Mouse (Mus musculus): Measurements from ENCODE around the gene Galnt11. TPM values are rescaled to one million over a fixed set of nuclear protein-coding genes. Genes with fewer than 3 reads are reported as not detected.
A peak's percentile ranks its signal among the peaks of the same experiment; 100 is the strongest.

The Galnt11 gene
- polyA plus RNA-seq, 1 experiment = 44.2 TPM

GRCm38 (mm10) chr5:25261452-25261851 lies 39.7 kb downstream of the Galnt11 start:
- DNase-seq = no peak
- 89% methylated on average over 6 of the region's 6 CpGs for WGBS
- Histone ChIP-seq H3K27ac (ENCODE audit: insufficient read depth, low read length) (no peak overlapping the region), H3K27me3 (ENCODE audit: control insufficient read depth, insufficient read depth, low read length) (no peaks in the 10 kb centered on the region), H3K4me3 (replicated peaks; ENCODE audit: insufficient read depth, low read depth, low read length) (no peak overlapping the region), H3K4me1 (ENCODE audit: control insufficient read depth, insufficient read depth, low read length) (no peaks in the 10 kb centered on the region)
- TF ChIP-seq CTCF (IDR thresholded peaks at IDR 0.05; ENCODE audit: borderline replicate concordance, insufficient read depth, low read depth, low read length) (no peak), POLR2A (IDR thresholded peaks at IDR 0.05; ENCODE audit: borderline replicate concordance, insufficient read depth, low read length) (no peak)

GRCm38 (mm10) chr5:25262266-25262665 lies 40.6 kb downstream of the Galnt11 start:
- WGBS = 80% methylated on average over 7 of the region's 7 CpGs

GRCm38 (mm10) chr5:25268258-25268888 lies 46.7 kb downstream of the Galnt11 start:
- TF ChIP-seq POLR2A (IDR thresholded peaks at IDR 0.05; ENCODE audit: borderline replicate concordance, insufficient read depth, low read length) = no peak
- no peak for TF ChIP-seq CTCF (IDR thresholded peaks at IDR 0.05; ENCODE audit: borderline replicate concordance, insufficient read depth, low read depth, low read length)
- no peaks in the 10 kb centered on the region for H3K27me3 ChIP-seq (ENCODE audit: control insufficient read depth, insufficient read depth, low read length)
- H3K4me3 ChIP-seq (replicated peaks; ENCODE audit: insufficient read depth, low read depth, low read length) = no peak overlapping the region
- H3K27ac ChIP-seq (ENCODE audit: insufficient read depth, low read length) = no peak overlapping the region
- peaks cover 2% of the 10 kb centered on the region; the same call in 1 of the 2 replicates for H3K4me1 ChIP-seq (ENCODE audit: control insufficient read depth, insufficient read depth, low read length)
- WGBS = 97% methylated on average over 4 of the region's 4 CpGs
- no peak for DNase-seq

More at GRCm38 (mm10) chr5:25262266-25262665, 40.6 kb downstream of the Galnt11 start:
- Histone ChIP-seq H3K27me3 (ENCODE audit: control insufficient read depth, insufficient read depth, low read length) (no peaks in the 10 kb centered on the region), H3K27ac (ENCODE audit: insufficient read depth, low read length) (no peak overlapping the region), H3K4me3 (replicated peaks; ENCODE audit: insufficient read depth, low read depth, low read length) (no peak overlapping the region), H3K4me1 (ENCODE audit: control insufficient read depth, insufficient read depth, low read length) (no peaks in the 10 kb centered on the region)
- no peak for TF ChIP-seq POLR2A (IDR thresholded peaks at IDR 0.05; ENCODE audit: borderline replicate concordance, insufficient read depth, low read length)
- TF ChIP-seq CTCF (IDR thresholded peaks at IDR 0.05; ENCODE audit: borderline replicate concordance, insufficient read depth, low read depth, low read length) = no peak
- DNase-seq = no peak

GRCm38 (mm10) chr5:25275629-25276028 lies 53.9 kb downstream of the Galnt11 start:
- WGBS = 87% methylated on average over 10 of the region's 10 CpGs
- no peak for DNase-seq
- H3K27ac ChIP-seq (ENCODE audit: insufficient read depth, low read length) = no peak overlapping the region
- H3K4me1 ChIP-seq (ENCODE audit: control insufficient read depth, insufficient read depth, low read length) = no peaks in the 10 kb centered on the region
- no peak overlapping the region for H3K4me3 ChIP-seq (replicated peaks; ENCODE audit: insufficient read depth, low read depth, low read length)
- TF ChIP-seq POLR2A (IDR thresholded peaks at IDR 0.05; ENCODE audit: borderline replicate concordance, insufficient read depth, low read length) (no peak), CTCF (IDR thresholded peaks at IDR 0.05; ENCODE audit: borderline replicate concordance, insufficient read depth, low read depth, low read length) (no peak)
- no peaks in the 10 kb centered on the region for H3K27me3 ChIP-seq (ENCODE audit: control insufficient read depth, insufficient read depth, low read length)

- no peaks in the 10 kb centered on the region for H3K27me3 ChIP-seq (ENCODE audit: control insufficient read depth, insufficient read depth, low read length)
- H3K4me1 ChIP-seq (ENCODE audit: control insufficient read depth, insufficient read depth, low read length) = no peaks in the 10 kb centered on the region
- TF ChIP-seq POLR2A (IDR thresholded peaks at IDR 0.05; ENCODE audit: borderline replicate concordance, insufficient read depth, low read length) (no peak), CTCF (IDR thresholded peaks at IDR 0.05; ENCODE audit: borderline replicate concordance, insufficient read depth, low read depth, low read length) (no peak)
- DNase-seq = no peak
- no peak overlapping the region for H3K27ac ChIP-seq (ENCODE audit: insufficient read depth, low read length)
- 82% methylated on average over 6 of the region's 6 CpGs for WGBS
- no peak overlapping the region for H3K4me3 ChIP-seq (replicated peaks; ENCODE audit: insufficient read depth, low read depth, low read length)
Observed at GRCm38 (mm10) chr5:25276365-25276764, 54.7 kb downstream of the Galnt11 start.

GRCm38 (mm10) chr5:25283988-25284387 lies 62.3 kb downstream of the Galnt11 start:
- Histone ChIP-seq H3K4me3 (replicated peaks; ENCODE audit: insufficient read depth, low read depth, low read length) (no peak overlapping the region), H3K4me1 (ENCODE audit: control insufficient read depth, insufficient read depth, low read length) (no peaks in the 10 kb centered on the region), H3K27ac (ENCODE audit: insufficient read depth, low read length) (no peak overlapping the region), H3K27me3 (ENCODE audit: control insufficient read depth, insufficient read depth, low read length) (no peaks in the 10 kb centered on the region)
- WGBS = 95% methylated on average over 13 of the region's 13 CpGs
- no peak for DNase-seq
- no peak for TF ChIP-seq CTCF (IDR thresholded peaks at IDR 0.05; ENCODE audit: borderline replicate concordance, insufficient read depth, low read depth, low read length)
- TF ChIP-seq POLR2A (IDR thresholded peaks at IDR 0.05; ENCODE audit: borderline replicate concordance, insufficient read depth, low read length) = no peak

GRCm38 (mm10) chr5:25296830-25297229 lies 75.1 kb downstream of the Galnt11 start:
- no peak overlapping the region for H3K4me3 ChIP-seq (replicated peaks; ENCODE audit: insufficient read depth, low read depth, low read length)
- DNase-seq = peak in 1 of 2 experiments; percentile 12
- H3K27ac ChIP-seq (ENCODE audit: insufficient read depth, low read length) = no peak overlapping the region
- TF ChIP-seq CTCF (IDR thresholded peaks at IDR 0.05; ENCODE audit: borderline replicate concordance, insufficient read depth, low read depth, low read length) (no peak), POLR2A (IDR thresholded peaks at IDR 0.05; ENCODE audit: borderline replicate concordance, insufficient read depth, low read length) (no peak)
- H3K4me1 ChIP-seq (ENCODE audit: control insufficient read depth, insufficient read depth, low read length) = no peaks in the 10 kb centered on the region
- 22% methylated on average over 3 of the region's 3 CpGs for WGBS
- no peaks in the 10 kb centered on the region for H3K27me3 ChIP-seq (ENCODE audit: control insufficient read depth, insufficient read depth, low read length)

- Histone ChIP-seq H3K27ac (ENCODE audit: insufficient read depth, low read length) (no peak overlapping the region), H3K4me3 (replicated peaks; ENCODE audit: insufficient read depth, low read depth, low read length) (no peak overlapping the region), H3K27me3 (ENCODE audit: control insufficient read depth, insufficient read depth, low read length) (no peaks in the 10 kb centered on the region), H3K4me1 (ENCODE audit: control insufficient read depth, insufficient read depth, low read length) (no peaks in the 10 kb centered on the region)
- TF ChIP-seq POLR2A (IDR thresholded peaks at IDR 0.05; ENCODE audit: borderline replicate concordance, insufficient read depth, low read length) = no peak
- no peak for TF ChIP-seq CTCF (IDR thresholded peaks at IDR 0.05; ENCODE audit: borderline replicate concordance, insufficient read depth, low read depth, low read length)
- WGBS = 97% methylated on average over 2 of the region's 2 CpGs
- DNase-seq = no peak
Observed at GRCm38 (mm10) chr5:25310226-25310625, 88.5 kb downstream of the Galnt11 start.

Data from cerebellum, adult 2 months (tissue).